37 mouse cellular contexts compared by ENCODE assay signal in genomic region chr8:119612471-119612870, GRCm38 (mm10). TPM values are rescaled to one million over a fixed set of nuclear protein-coding genes. Genes with fewer than 3 reads are reported as not detected.
DNase-seq lines count a peak whose midpoint lies in the region; ATAC-seq and TF ChIP-seq lines count a peak whose summit lies in the region.
"Had no signal": no experiment of that assay in that cellular context is flagged by ENCODE, and none has a peak within 500 bp of the region (broad histone marks: within the 10 kb centered on the region; RNA-seq: fewer than 3 reads in every experiment).

TSS of gene Adad2 (plus strand) at chr8:119612747.

- H3K4me2 ChIP-seq in stomach, postnatal 0 days (replicated peaks; ENCODE audit: low read depth) = no peak within 1 kb of the TSS
- H3K4me2 ChIP-seq: embryonic facial prominence, embryonic 12.5 days; hindbrain, embryonic 15.5 days had no signal

- no peak for TF ChIP-seq EP300 in stomach, postnatal 0 days (optimal IDR thresholded peaks at IDR 0.05)

- no peaks in the 10 kb centered on the region for H3K36me3 ChIP-seq in stomach, postnatal 0 days (ENCODE audit: control insufficient read depth, insufficient read depth, low read length)
- H3K36me3 ChIP-seq: embryonic facial prominence, embryonic 12.5 days; hindbrain, embryonic 10.5 days; hindbrain, embryonic 15.5 days; midbrain, embryonic 10.5 days had no signal

- peak; percentile 15; the same call in 1 of the 2 replicates for ATAC-seq in stomach, postnatal 0 days (ENCODE audit: low FRiP score, low TSS enrichment)
- ATAC-seq: forebrain, embryonic 14.5 days; inflammation-experienced regulatory T-cells, adult 6 months had no signal

- no peaks in the 10 kb centered on the region for H3K4me1 ChIP-seq in stomach, postnatal 0 days (replicated peaks; ENCODE audit: control insufficient read depth, insufficient read depth)
- H3K4me1 ChIP-seq: embryonic facial prominence, embryonic 12.5 days; hindbrain, embryonic 15.5 days had no signal

- peaks cover 3% of the 10 kb centered on the region; the same call in 1 of the 2 replicates for H3K9me3 ChIP-seq in stomach, postnatal 0 days (ENCODE audit: control insufficient read depth, low read length)
- H3K9me3 ChIP-seq: hindbrain, embryonic 15.5 days had no signal

- intact Hi-C loops in left cerebral cortex, postnatal 36 days (cut with DNase I) = no loop called here

- no peak within 1 kb of the TSS for H3K27ac ChIP-seq in stomach, postnatal 0 days (replicated peaks)
- H3K27ac ChIP-seq: embryonic facial prominence, embryonic 12.5 days; gastrocnemius, adult 2 months; hindbrain, embryonic 10.5 days; hindbrain, embryonic 15.5 days; liver, embryonic 14.5 days; midbrain, embryonic 10.5 days had no signal

- H3K9ac ChIP-seq in stomach, postnatal 0 days (ENCODE audit: low read length) = no peak within 1 kb of the TSS
- H3K9ac ChIP-seq: embryonic facial prominence, embryonic 12.5 days; hindbrain, embryonic 15.5 days; liver, embryonic 14.5 days had no signal

- peak; percentile 86 for DNase-seq in heart, adult 11 months
- no peak for DNase-seq in heart, adult 9 months (ENCODE audit: low spot score in 2 of 2)
- DNase-seq in A20 (ENCODE audit: low read depth, low spot score) (peak; percentile 10), ZHBTc4 (ENCODE audit: low read depth, low spot score) (peak; percentile 93)
- no peak for DNase-seq in stomach, postnatal 0 days (ENCODE audit: low spot score)
- no peak for DNase-seq in left cerebral cortex, postnatal 36 days (ENCODE audit: low spot score in 2 of 2)
- DNase-seq in frontal cortex, postnatal 14 days (ENCODE audit: low spot score in 2 of 2) = no peak
- DNase-seq: adrenal gland, adult 8-10 months; cerebellum, adult 8-10 months; cerebellum, postnatal 25 days; gastrocnemius, adult 2 months; heart, postnatal 14 days; kidney, adult 11 months; kidney, postnatal 25 days; liver; lung, adult 2 months; lung, postnatal 10 days; right cerebral cortex, postnatal 25 days; thymus, postnatal 14 days had no signal

- no peak for TF ChIP-seq CTCF in stomach, postnatal 0 days (IDR thresholded peaks at IDR 0.05; ENCODE audit: low read depth)

- H3K4me3 ChIP-seq in stomach, postnatal 0 days (ENCODE audit: low read depth, low read length) = no peak within 1 kb of the TSS
- H3K4me3 ChIP-seq: embryonic facial prominence, embryonic 12.5 days; gastrocnemius, adult 2 months; hindbrain, embryonic 10.5 days; hindbrain, embryonic 15.5 days; midbrain, embryonic 10.5 days had no signal

- 81% methylated on average over 26 of the region's 26 CpGs for WGBS in stomach, postnatal 0 days

- no peaks in the 10 kb centered on the region for H3K27me3 ChIP-seq in stomach, postnatal 0 days (ENCODE audit: control insufficient read depth, insufficient read depth, low read length)
- H3K27me3 ChIP-seq: hindbrain, embryonic 15.5 days had no signal

RNA-seq across cellular contexts. Expression of gene Adad2, which starts in this region (rescaled TPM):
- not detected in 2 replicates for polyA plus RNA-seq in stomach, postnatal 0 days (2015; fragmentation: Nextera tagmentation; extraction: Ambion mirVana)
- under 1 TPM in 1 of 2 experiments, not detected in 1; 0.15 TPM for total RNA-seq in left cerebral cortex, postnatal 36 days (2021)
- total RNA-seq: adrenal gland, adult 8-10 months; adrenal gland, postnatal 4 days; gastrocnemius, adult 2 months; gastrocnemius, postnatal 4 days; heart, adult 8-10 months; heart, postnatal 14 days; left cerebral cortex, postnatal 10 days; monocyte, adult 5-6 weeks; neutrophil, adult 5-6 weeks had no signal
- polyA plus RNA-seq: frontal cortex, adult 2 months; heart, embryonic 14.5 days; inflammation-experienced regulatory T-cells, adult 6 months; kidney, embryonic 14.5 days; liver, embryonic 14.5 days; lung, adult 2 months; spleen, adult 2 months; urinary bladder, adult 2 months had no signal

Comparison
In these comparisons a context has a peak if more than half of its experiments do, and no peak if none do; other contexts are left out.
1. DNase-seq: peak in heart, adult 11 months (single experiment), A20 (single experiment) and ZHBTc4 (single experiment); none in heart, adult 9 months (0 of 2), stomach, postnatal 0 days (single experiment), left cerebral cortex, postnatal 36 days (0 of 2) and frontal cortex, postnatal 14 days (0 of 2).
2. Peak in ATAC-seq in stomach, postnatal 0 days; RNA of the gene not detected or under 1 TPM.